ENCODE assay signal across 12 mouse cellular contexts in the genomic region with DNA sequence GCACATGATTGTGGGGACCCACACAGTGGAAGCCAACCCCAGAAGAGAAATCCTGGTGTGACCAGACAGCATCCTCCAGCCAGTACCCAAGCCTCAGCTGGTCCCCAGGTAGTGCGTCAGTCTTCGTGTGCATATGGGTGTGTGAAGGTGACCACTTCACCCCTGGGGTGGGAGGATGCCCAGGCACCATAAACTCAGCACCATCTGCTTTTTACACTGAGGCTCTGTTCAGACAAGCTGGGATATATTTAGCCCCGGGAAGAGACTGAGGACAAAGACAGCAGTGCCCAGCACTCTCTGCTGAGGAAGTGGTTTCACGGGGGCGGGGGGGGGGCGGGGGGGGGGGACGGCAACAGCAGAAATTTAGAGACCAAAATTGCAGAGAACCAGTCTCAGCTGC. TPM values are rescaled to one million over a fixed set of nuclear protein-coding genes. Genes with fewer than 3 reads are reported as not detected.
A peak's percentile ranks its signal among the peaks of the same experiment; 100 is the strongest.
DNase-seq lines count a peak whose midpoint lies in the region; ATAC-seq and TF ChIP-seq lines count a peak whose summit lies in the region.
"Had no signal": no experiment of that assay in that cellular context is flagged by ENCODE, and none has a peak within 500 bp of the region (broad histone marks: within the 10 kb centered on the region; RNA-seq: fewer than 3 reads in every experiment).

No protein-coding gene starts in this region.

- peaks cover 3% of the 10 kb centered on the region for H3K36me3 ChIP-seq in heart, adult 2 months (ENCODE audit: control insufficient read depth, insufficient read depth, low read length)
- no peaks in the 10 kb centered on the region for H3K36me3 ChIP-seq in forebrain, embryonic 11.5 days (ENCODE audit: control insufficient read depth, insufficient read depth, low read length)
- H3K36me3 ChIP-seq: forebrain, embryonic 12.5 days; limb, embryonic 13.5 days; midbrain, embryonic 10.5 days had no signal

- H3K4me3 ChIP-seq in heart, adult 2 months: no peak overlapping the region
- H3K4me3 ChIP-seq in layer of hippocampus, adult 2 months: no peak overlapping the region
- H3K4me3 ChIP-seq in forebrain, embryonic 11.5 days (ENCODE audit: low read depth, low read length): no peak overlapping the region
- H3K4me3 ChIP-seq: forebrain, embryonic 12.5 days; limb, embryonic 13.5 days; midbrain, embryonic 10.5 days had no signal

- H3K27ac ChIP-seq in heart, adult 2 months: peak overlapping the region; percentile 75
- H3K27ac ChIP-seq in layer of hippocampus, adult 2 months: peak overlapping the region; percentile 86
- no peak overlapping the region for H3K27ac ChIP-seq in forebrain, embryonic 11.5 days (ENCODE audit: low read depth, low read length)
- H3K27ac ChIP-seq: forebrain, embryonic 12.5 days; limb, embryonic 13.5 days; midbrain, embryonic 10.5 days had no signal

- no peak overlapping the region for H3K4me2 ChIP-seq in forebrain, embryonic 11.5 days (ENCODE audit: low read depth, low read length, severe bottlenecking)
- H3K4me2 ChIP-seq: forebrain, embryonic 12.5 days; limb, embryonic 13.5 days had no signal

- 0 out of 2 replicates have a peak overlapping the region, but pooled peaks have one; percentile 3 for H3K9ac ChIP-seq in heart, adult 2 months (ENCODE audit: low read depth, low read length)
- H3K9ac ChIP-seq in forebrain, embryonic 11.5 days (ENCODE audit: low read length): no peak overlapping the region
- H3K9ac ChIP-seq: forebrain, embryonic 12.5 days; limb, embryonic 13.5 days had no signal

- no peaks in the 10 kb centered on the region for H3K9me3 ChIP-seq in forebrain, embryonic 11.5 days (ENCODE audit: control insufficient read depth, low read length)
- H3K9me3 ChIP-seq: forebrain, embryonic 12.5 days; limb, embryonic 13.5 days; midbrain, embryonic 10.5 days had no signal

- 17% methylated on average over 7 of the region's 7 CpGs for WGBS in heart, adult 2 months
- 61% methylated on average over 6 of the region's 7 CpGs for WGBS in forebrain, embryonic 11.5 days

- H3K4me1 ChIP-seq in heart, adult 2 months (ENCODE audit: control insufficient read depth, insufficient read depth, low read length): peaks cover 26% of the 10 kb centered on the region
- H3K4me1 ChIP-seq in forebrain, embryonic 11.5 days (replicated peaks; ENCODE audit: control insufficient read depth, insufficient read depth, low read length): no peaks in the 10 kb centered on the region

- TF ChIP-seq POLR2A in heart, adult 2 months (IDR thresholded peaks at IDR 0.05; ENCODE audit: insufficient read depth, low read depth, low read length): no peak

- TF ChIP-seq CTCF in heart, adult 2 months (IDR thresholded peaks at IDR 0.05): no peak
- no peak for TF ChIP-seq CTCF in layer of hippocampus, adult 2 months (conservative IDR thresholded peaks at IDR 0.05)

- no peaks in the 10 kb centered on the region for H3K79me2 ChIP-seq in heart, adult 2 months (replicated peaks; ENCODE audit: control insufficient read depth, insufficient read depth, low read length)

- no peak for TF ChIP-seq EP300 in heart, adult 2 months (IDR thresholded peaks at IDR 0.05; ENCODE audit: insufficient read depth, low read depth, low read length)

- H3K27me3 ChIP-seq in heart, adult 2 months (ENCODE audit: control insufficient read depth, insufficient read depth, low read length): no peaks in the 10 kb centered on the region
- no peaks in the 10 kb centered on the region for H3K27me3 ChIP-seq in forebrain, embryonic 11.5 days (ENCODE audit: control insufficient read depth, insufficient read depth, low read length)
- H3K27me3 ChIP-seq: forebrain, embryonic 12.5 days; limb, embryonic 13.5 days had no signal

- no peak for ATAC-seq in forebrain, embryonic 11.5 days (replicated peaks; ENCODE audit: low FRiP score)

- DNase-seq in heart, adult 2 months: no peak
- no peak for DNase-seq in heart, postnatal 4 days
- no peak for DNase-seq in layer of hippocampus, adult 2 months (ENCODE audit: low spot score in 2 of 2)
- DNase-seq in layer of hippocampus, adult 9-10 months (ENCODE audit: low spot score): no peak
- DNase-seq in thymus, postnatal 4 days: peak; percentile 29
- DNase-seq in thymus, postnatal 10 days (ENCODE audit: low spot score in 2 of 2): no peak
- DNase-seq in embryo, embryonic 9.5 days (ENCODE audit: extremely low spot score): no peak
- DNase-seq in forebrain, embryonic 11.5 days (ENCODE audit: low spot score): no peak
- DNase-seq: kidney, postnatal 25 days had no signal

- intact Hi-C loops in heart, adult 2 months (cut with DNase I): loop anchor here (2.0 to 5.0 kb wide), 2 partner anchors 51 to 84 kb away; no protein-coding TSS in a partner anchor

RNA-seq across cellular contexts. Expression of gene Abtb1, which starts 30.4 kb away (rescaled TPM):
- total RNA-seq in heart, adult 2 months (2021): 10 to 100 TPM; 19.7 to 22.7 TPM
- polyA plus RNA-seq in heart, adult 2 months (2012; rRNA removed): 46.2 and 46.7 TPM in 2 replicates
- 10 to 100 TPM; 14.8 to 19.6 TPM for total RNA-seq in heart, postnatal 4 days (2021)
- total RNA-seq in layer of hippocampus, adult 2 months (2021): 10 to 100 TPM; 33.4 to 37.1 TPM
- polyA plus RNA-seq in forebrain, embryonic 11.5 days (2014; fragmentation: Nextera tagmentation; extraction: Ambion mirVana): 14.4 and 15.3 TPM in 2 replicates
